Mouse (Mus musculus) NIH3T3 (cell line): ENCODE results near the gene Mapk13.
"Not testable (repeated sequence)": the region's sequence is repeated elsewhere in the genome, so short reads cannot be mapped to it uniquely, and the experiment has no call there.

Source experiments
- DNase-seq: peaks from one replicate; pipeline ENCODE4 v3.0.0-alpha.2; 2012; ENCODE audit warnings: low read depth

Mapk13 gene

GRCm38 (mm10) chr17:28814529-28815097 lies 45.5 kb downstream of the Mapk13 start:
- DNase-seq, result no peak

DNA sequence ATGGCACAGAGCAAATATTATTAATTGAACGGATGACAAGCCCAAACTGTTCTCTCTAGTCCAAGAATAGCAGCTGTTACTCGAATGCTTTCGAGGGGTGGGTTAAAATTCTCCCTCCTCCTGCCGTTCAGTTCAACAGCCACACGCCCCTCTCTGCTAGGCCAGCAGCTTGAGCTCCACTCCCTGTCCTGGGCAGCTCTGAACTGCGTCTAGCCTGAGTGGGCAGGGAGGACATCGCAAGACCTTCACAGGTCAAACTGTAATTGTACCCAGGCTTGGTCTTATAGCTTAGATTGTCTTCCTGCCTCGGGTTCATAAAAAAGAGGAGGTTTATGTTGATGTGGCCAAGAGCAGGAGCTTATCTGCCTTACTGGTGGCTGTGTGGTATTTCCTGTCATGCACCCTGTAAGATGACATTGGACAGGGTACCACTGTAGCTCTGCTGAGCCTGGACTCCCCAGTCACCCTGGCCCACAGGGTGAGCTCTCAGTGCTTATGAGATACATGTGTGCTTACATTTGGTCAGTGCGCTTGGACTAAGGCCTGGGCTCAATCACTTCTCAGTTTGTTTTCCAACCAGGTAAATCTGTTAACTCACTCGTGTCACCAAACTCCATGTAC lies 46.4 kb downstream of the Mapk13 start:
- no peak for DNase-seq

- not testable (repeated sequence) for DNase-seq
Measured at GRCm38 (mm10) chr17:28816326-28816725, 47.2 kb downstream of the Mapk13 start.

DNA sequence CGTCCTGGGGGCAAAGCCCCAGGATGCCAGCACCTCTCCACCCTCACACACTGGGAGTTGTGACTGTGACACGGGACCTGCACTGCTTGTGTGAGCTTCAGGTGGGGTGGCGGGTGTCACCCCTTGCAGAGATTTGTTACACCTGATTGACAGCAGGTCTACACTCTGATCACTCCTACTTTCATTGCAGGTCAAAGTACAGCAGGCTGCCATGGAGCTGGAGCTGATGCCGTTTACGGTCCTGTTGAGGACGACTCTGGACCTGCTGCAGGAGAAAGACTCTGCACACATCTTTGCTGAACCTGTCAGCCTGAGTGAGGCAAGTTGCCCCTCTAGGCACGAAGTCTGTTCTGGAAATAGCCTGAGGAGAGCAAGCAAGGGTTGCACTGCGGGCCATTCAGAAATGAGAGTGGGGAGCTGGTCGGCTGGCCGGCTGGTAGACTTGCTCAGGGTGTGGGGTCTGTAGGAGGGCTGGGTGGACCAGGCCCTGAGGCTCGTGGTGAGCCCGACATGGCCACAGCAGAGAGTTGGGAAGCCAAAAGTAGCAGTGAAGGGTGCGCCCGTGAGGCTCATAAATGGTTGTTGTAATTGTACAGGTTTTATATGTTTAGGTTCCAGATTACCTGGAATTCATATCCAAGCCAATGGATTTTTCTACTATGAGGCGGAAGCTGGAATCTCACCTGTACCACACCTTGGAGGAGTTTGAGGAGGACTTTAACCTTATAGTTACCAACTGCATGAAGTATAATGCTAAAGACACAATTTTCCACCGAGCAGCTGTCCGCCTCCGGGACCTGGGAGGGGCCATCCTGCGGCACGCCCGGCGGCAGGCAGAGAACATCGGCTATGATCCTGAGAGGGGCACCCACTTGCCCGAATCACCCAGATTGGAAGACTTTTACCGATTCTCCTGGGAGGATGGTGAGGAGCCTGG lies 48.0 kb downstream of the Mapk13 start:
- DNase-seq, result no peak

DNA sequence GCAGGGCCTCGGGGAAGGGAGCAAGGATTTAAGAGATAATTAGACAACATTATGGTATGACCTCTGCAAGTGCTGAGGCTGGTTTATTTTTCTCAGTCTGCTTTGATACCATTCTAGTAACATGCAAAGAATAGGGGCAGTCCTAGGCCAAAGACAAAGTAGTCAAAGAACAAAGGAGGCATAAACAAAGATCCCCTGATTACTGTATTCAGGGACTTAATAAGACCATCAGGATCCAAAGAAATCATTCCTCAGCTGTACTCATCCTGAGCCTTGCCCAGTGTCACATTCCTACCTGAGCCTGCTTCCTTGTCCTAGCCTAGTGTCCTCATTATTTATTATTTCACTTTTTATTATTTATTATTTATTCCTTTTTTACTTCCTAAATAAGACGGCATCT lies 51.1 kb downstream of the Mapk13 start:
- no peak for DNase-seq

GRCm38 (mm10) chr17:28823004-28823745 lies 54.1 kb downstream of the Mapk13 start:
- DNase-seq, result no peak

- DNase-seq, result no peak
Measured at GRCm38 (mm10) chr17:28823749-28824148, 54.7 kb downstream of the Mapk13 start.

- DNase-seq, result no peak
Measured at GRCm38 (mm10) chr17:28824896-28825295, 55.8 kb downstream of the Mapk13 start.

DNA sequence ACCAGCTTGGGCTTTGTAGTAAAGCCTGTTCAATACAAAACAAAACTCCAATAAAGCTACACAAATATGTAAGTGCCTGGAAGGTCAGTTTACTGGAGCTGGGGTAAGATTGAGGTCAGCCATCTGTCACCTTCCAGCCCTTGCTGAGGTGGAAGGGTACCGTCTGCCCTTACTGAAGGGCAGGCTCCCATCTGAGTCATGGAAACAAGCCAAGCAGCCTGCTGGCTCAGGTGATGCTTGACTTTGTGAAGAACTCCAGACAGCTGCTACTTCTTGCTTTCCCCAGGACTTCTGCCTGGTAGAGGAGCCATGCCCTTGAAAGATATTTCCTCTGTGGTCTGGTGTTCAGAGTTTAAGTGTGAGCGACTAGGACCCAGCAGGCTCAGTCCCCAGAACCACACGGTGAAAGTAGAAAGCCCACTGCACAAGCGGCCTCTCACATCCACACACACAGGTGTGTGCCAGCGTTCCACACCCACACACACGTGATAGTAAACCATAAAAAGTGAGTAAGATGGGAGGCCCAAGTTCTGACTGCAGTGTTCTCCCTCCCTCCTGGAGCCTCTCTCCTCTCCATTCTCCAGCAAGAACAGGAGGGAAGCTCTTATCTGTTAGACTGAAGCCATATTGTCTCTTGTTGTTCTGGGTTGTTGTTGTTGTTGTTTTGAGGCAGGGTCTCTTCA lies 56.4 kb downstream of the Mapk13 start:
- no peak for DNase-seq

DNA sequence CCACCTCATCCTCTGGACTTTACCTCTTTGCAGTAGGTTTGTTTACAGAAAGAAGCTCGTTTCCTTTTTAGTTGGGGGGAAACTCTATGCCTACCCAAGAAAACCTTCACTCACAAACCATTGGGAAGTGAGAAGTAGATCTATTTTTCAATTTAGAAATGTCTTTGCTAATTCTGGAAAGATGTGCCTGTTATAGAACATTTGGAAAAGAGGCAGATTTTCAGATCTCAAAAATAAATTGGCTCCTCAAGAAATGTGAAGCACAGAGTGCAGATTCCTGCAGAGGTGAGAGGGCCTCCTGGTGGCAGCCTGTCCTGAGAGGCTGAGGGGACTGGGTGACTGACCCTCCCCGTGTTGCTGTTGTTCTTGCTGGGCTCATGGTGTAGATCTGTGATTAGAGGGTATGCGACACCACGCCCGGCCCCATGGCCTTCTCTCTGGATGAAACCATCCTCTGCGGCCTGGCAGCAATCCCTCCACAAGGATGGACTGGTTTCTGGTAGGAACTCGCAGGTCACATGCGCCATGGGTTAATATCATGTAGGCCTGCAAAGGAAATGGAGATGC lies 58.7 kb downstream of the Mapk13 start:
- DNase-seq, result no peak

GRCm38 (mm10) chr17:28829120-28829519 lies 60.0 kb downstream of the Mapk13 start:
- DNase-seq, result no peak
